Mouse (Mus musculus) hematopoietic stem cell, adult 5-6 weeks (primary cell): ENCODE measurements around the gene M1ap. TPM values are rescaled to one million over a fixed set of nuclear protein-coding genes. Genes with fewer than 3 reads are reported as not detected.

Experiments
- ATAC-seq, 2 experiments: fragments of 125-278 bp in 1 of 2; replicated peaks in 1 of 2; 2 replicates each; pipeline ENCODE4 v1.8.0; 2016 to 2017; ENCODE audit warnings: inconsistent platforms in 2 of 2, mild to moderate bottlenecking in 2 of 2, moderate number of reproducible peaks in 2 of 2, low read depth in 1 of 2, moderate TSS enrichment in 1 of 2; ENCODE audit not compliant: low FRiP score in 2 of 2, poor library complexity in 2 of 2, severe bottlenecking in 2 of 2, insufficient read depth in 1 of 2, low TSS enrichment in 1 of 2
- total RNA-seq: library from RNA; stranded (forward); fragments of 172-1452, 232-1000 nt; gene quantifications from 2 replicates; pipeline ENCODE4 v1.2.3, GENCODE M21; 2017

M1ap gene
- total RNA-seq, 1 experiment from 2014 or later: 2.6 TPM

GRCm38 (mm10) chr6:82925005-82925404, 21.7 kb upstream of the M1ap start:
- ATAC-seq: no peak

DNA sequence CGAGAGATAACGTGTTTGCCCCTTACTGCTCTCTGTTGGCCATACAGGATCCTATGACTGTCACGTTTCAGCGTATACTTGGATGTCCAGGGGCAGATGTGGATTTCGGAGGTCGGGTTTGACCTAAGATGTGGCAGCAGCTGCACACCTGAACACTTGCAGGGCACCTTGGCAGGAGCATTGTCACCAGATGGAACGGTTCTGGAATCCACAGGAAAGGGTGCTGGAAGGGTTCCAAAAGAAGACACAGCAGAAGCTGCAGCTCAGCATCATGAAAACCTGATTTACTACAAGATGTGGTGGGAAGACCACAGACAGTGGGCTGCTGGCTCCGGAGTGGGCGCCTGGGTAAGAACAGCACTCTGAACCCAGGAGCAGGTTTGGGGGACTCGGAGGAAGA, 20.6 kb upstream of the M1ap start:
- ATAC-seq: no peak

DNA sequence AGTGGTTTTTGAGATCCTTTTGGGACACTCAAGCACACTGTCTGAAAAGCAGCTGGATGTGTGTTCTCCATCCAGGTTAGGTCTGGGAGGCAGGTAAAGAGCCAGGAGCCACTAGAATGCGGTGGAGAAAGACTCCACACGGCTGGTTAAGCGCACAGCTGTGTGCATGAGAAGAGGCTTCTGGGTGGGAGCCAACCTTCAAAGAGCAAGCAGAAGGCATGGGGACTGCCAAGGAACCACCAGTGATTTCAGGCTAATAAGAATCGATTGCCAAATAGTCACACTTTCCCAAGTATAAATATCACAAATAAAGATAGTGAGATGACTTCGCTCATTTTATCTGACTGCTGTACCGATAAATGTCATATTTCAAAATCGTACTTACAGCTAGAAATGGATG, 20.2 kb upstream of the M1ap start:
- ATAC-seq: no peak

DNA sequence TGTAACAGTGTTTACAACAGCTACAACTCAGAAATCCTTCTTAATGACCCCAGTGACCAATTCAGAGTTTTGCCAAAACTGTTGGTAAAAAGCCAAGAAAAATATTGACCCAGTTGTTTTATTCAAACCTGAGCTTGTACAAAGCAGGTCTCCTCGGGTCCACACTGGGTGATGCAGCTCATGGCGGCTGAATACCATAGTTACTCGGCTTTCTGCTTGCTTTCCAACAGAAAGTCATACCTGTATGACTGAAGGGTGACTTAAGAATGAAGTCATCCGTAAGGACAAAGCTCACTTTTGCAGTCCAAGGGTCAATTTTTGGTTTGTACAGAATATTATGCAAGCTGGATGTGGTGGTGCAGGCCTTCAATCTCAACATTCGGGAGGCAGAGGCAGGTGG, 19.1 kb upstream of the M1ap start:
- ATAC-seq: no peak

GRCm38 (mm10) chr6:82934616-82935230, 12.0 kb upstream of the M1ap start:
- ATAC-seq: no peak

- ATAC-seq: peak; percentile 71 to 78
These were observed 7.4 kb upstream of the M1ap start, which contains the start of gene Sema4f for GRCm38 (mm10) chr6:82939167-82939912. Gene Sema4f (minus strand): TSS chr6:82939769.

- ATAC-seq: peak; percentile 81 to 84
These were observed 5.9 kb upstream of the M1ap start for GRCm38 (mm10) chr6:82940765-82941164.

GRCm38 (mm10) chr6:82945750-82946149, 952 bp upstream of the M1ap start:
- ATAC-seq: no peak

GRCm38 (mm10) chr6:82956553-82957251, 10.0 kb downstream of the M1ap start:
- no peak for ATAC-seq

DNA sequence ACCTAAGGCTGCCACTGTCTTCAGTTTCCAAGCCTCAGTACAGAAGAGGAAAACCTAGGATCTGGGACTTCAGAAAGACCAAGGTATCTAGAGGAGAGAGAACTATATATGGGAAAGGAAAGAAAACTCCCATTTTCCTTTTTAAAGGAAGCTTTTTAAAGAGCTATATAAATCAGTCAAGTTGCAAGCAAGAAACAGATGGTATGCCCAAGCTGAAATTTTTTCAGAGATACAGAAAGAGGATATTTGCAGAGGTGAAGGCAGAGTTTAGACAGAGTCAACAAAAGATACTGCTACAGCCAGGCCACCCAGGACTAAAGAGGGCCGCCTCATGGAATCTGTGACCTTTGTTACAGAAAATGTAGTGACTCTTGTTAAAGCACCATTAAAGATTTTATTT, 15.0 kb downstream of the M1ap start:
- no peak for ATAC-seq

DNA sequence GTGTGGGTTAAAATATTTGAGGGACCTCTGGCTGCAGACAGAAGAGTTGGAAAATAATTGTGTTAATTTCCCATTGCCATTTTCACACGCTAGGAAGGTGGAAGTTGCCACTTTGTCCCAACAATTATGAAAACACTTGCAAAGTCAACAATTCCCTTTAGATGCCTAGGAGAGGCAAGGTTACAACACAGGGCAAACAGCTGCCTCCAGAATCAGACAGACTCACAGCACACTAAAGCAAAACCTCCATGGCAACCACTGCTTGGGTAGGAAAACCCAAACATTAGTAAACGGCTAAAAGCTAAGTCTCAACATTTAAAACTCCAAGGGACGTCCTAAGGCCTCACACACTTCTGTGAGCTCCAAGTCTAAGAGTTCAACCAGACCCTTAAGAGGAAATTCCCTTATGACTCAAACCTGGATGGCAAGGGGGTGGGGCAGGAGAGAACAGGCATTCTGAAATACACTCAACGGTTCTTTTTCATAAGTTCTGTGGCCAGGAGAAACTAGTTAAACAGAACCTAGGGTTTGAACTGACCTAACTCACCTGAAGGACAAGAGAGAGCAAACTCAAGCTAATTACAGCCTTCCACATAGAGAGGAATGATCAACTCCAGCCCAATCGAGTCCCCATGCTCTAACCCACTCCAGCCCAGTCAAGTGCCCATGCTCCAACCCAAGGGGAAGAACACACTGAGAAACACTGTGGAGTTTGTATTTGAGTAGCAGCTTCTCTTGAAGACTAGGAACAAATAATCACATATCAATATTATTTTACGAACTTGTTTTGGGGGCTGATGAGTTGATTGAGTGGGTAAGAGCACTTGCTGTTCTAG, 22.8 kb downstream of the M1ap start:
- ATAC-seq: no peak

- ATAC-seq: peak; percentile 92 to 96
These were observed 24.3 kb downstream of the M1ap start for GRCm38 (mm10) chr6:82971031-82971430.

- ATAC-seq: no peak
These were observed 40.8 kb downstream of the M1ap start for GRCm38 (mm10) chr6:82987411-82987971.

DNA sequence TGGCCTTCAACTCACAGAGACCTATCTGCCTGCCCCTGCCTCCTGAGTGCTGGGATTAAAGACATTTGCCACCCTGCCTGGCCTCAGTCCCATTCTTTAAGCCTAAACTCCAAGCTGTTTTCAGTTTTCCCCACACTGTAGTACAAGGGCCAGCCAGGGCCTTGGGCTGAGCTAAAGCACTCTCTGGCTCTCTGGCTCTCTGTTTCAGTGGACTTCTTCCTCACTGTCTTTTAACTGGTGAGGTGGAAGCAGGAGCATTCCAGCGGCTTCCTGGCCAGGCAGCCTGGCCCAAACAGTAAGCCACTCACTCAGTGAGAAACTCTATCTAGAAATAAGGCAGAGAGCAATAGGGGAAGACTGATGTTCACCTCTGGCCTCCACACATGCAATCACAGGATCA, 47.0 kb downstream of the M1ap start:
- ATAC-seq: no peak

GRCm38 (mm10) chr6:82994372-82994771, 47.7 kb downstream of the M1ap start:
- ATAC-seq: no peak

- peak; percentile 92 to 97 for ATAC-seq
These were observed 50.1 kb downstream of the M1ap start for GRCm38 (mm10) chr6:82996740-82997315.

DNA sequence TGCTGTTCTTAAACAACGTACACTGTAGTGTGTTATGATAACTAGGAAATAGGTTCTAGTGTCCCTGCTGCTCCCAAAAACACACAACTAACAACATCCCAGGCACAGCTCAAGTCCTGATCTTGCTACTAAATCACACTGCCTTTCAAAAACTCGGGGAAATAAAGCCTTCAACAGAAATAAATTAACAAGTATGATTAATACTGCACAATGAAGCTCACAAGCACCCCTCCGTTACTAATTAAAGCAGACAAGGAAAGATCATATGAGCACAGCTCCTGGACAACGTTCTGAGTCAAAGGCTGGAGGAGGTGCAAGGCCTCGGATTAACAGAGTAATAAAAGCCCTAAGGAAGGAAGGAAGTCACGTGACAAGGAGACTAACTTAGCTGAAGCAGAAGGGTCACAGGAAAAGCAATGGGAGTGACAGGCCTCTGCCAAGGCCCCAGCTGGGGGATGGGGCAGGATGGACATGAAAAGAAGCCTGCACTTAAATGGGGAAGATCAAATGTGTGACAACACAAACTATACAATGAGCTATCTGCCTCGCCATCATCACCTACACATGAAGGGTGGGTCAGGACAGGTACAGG, 50.9 kb downstream of the M1ap start:
- 0 out of 4 replicates have a peak, but pooled peaks of 1 of the 2 experiments have one; percentile 5 for ATAC-seq
